Mouse (Mus musculus): ENCODE data around the gene Gm42417. TPM values are rescaled to one million over a fixed set of nuclear protein-coding genes. Genes with fewer than 3 reads are reported as not detected.

The Gm42417 gene
- polyA plus RNA-seq, 1 experiment: 0.05 TPM

- Histone ChIP-seq H3K27ac (ENCODE audit: control insufficient read depth, insufficient read depth, low read depth, low read length) (no peak overlapping the region), H3K4me3 (ENCODE audit: control insufficient read depth, low read depth, low read length) (no peak overlapping the region), H3K36me3 (ENCODE audit: control insufficient read depth, insufficient read depth, low read length) (peaks cover 3% of the 10 kb centered on the region; the same call in 1 of the 2 replicates), H3K27me3 (ENCODE audit: control insufficient read depth, insufficient read depth, low read length) (no peaks in the 10 kb centered on the region), H3K4me1 (ENCODE audit: control insufficient read depth, insufficient read depth, low read length) (peaks cover 7% of the 10 kb centered on the region)
- TF ChIP-seq POLR2A (IDR thresholded peaks at IDR 0.05; ENCODE audit: control insufficient read depth, low read depth, low read length): no peak
- no peak for TF ChIP-seq CTCF (IDR thresholded peaks at IDR 0.05; ENCODE audit: control insufficient read depth, insufficient read depth, insufficient replicate concordance, low read depth, low read length)
Measured at GRCm38 (mm10) chr1:36508238-36508637, 31.0 kb downstream of the Gm42417 start.

DNA sequence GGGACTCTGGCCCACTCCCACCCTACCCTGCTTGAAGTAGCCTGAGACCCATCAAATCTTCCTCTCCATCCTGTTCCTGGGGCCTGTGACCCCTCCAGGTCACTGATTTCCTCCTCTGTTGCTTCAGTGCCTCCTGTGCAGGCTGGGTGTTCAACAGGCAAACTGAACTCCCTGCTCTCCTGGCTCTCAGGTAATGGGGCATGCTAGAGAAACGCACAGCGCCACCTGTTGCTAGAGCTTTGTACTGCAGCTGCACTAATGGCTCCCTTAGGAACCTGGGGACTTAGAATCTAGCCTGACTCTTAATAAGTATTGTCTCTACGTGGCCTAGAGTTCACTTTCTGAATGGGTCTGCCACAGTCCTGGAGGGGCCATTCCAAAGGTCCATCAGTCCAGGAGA is 38.0 kb downstream of the Gm42417 start:
- Histone ChIP-seq H3K4me3 (ENCODE audit: control insufficient read depth, low read depth, low read length) (no peak overlapping the region), H3K36me3 (ENCODE audit: control insufficient read depth, insufficient read depth, low read length) (peaks cover 1% of the 10 kb centered on the region), H3K4me1 (ENCODE audit: control insufficient read depth, insufficient read depth, low read length) (no peaks in the 10 kb centered on the region), H3K27ac (ENCODE audit: control insufficient read depth, insufficient read depth, low read depth, low read length) (no peak overlapping the region), H3K27me3 (ENCODE audit: control insufficient read depth, insufficient read depth, low read length) (no peaks in the 10 kb centered on the region)
- TF ChIP-seq CTCF (IDR thresholded peaks at IDR 0.05; ENCODE audit: control insufficient read depth, insufficient read depth, insufficient replicate concordance, low read depth, low read length): peak; percentile 90; the same call in 1 of the 2 replicates
- no peak for TF ChIP-seq POLR2A (IDR thresholded peaks at IDR 0.05; ENCODE audit: control insufficient read depth, low read depth, low read length)

GRCm38 (mm10) chr1:36497312-36497711 is 41.9 kb downstream of the Gm42417 start:
- Histone ChIP-seq H3K36me3 (ENCODE audit: control insufficient read depth, insufficient read depth, low read length) (no peaks in the 10 kb centered on the region; the same call in none of the 2 replicates), H3K27ac (ENCODE audit: control insufficient read depth, insufficient read depth, low read depth, low read length) (no peak overlapping the region), H3K4me1 (ENCODE audit: control insufficient read depth, insufficient read depth, low read length) (no peaks in the 10 kb centered on the region), H3K27me3 (ENCODE audit: control insufficient read depth, insufficient read depth, low read length) (no peaks in the 10 kb centered on the region), H3K4me3 (ENCODE audit: control insufficient read depth, low read depth, low read length) (no peak overlapping the region)
- TF ChIP-seq POLR2A (IDR thresholded peaks at IDR 0.05; ENCODE audit: control insufficient read depth, low read depth, low read length) (no peak), CTCF (IDR thresholded peaks at IDR 0.05; ENCODE audit: control insufficient read depth, insufficient read depth, insufficient replicate concordance, low read depth, low read length) (no peak)

DNA sequence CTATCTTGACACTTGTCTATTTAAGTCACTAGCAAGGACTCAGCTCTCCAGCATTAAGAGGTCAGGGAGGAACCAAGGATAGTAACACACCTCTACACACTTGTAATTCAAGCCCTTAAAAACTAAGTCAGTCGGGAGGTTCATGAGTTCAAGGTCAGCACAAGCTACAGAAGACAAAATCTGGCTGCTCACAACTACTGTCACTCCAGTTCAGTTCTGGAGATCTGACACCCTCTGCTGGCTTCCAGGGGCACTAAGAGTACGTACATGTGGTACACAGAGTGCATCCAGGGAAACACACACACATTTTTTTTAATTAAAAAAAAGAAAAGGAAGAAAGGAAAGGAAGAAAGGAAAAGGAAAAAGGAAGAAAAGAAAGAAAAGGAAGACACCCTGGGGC is 42.5 kb downstream of the Gm42417 start:
- Histone ChIP-seq H3K36me3 (ENCODE audit: control insufficient read depth, insufficient read depth, low read length) (no peaks in the 10 kb centered on the region; the same call in none of the 2 replicates), H3K27ac (ENCODE audit: control insufficient read depth, insufficient read depth, low read depth, low read length) (no peak overlapping the region), H3K27me3 (ENCODE audit: control insufficient read depth, insufficient read depth, low read length) (no peaks in the 10 kb centered on the region), H3K4me1 (ENCODE audit: control insufficient read depth, insufficient read depth, low read length) (no peaks in the 10 kb centered on the region), H3K4me3 (ENCODE audit: control insufficient read depth, low read depth, low read length) (no peak overlapping the region)
- TF ChIP-seq CTCF (IDR thresholded peaks at IDR 0.05; ENCODE audit: control insufficient read depth, insufficient read depth, insufficient replicate concordance, low read depth, low read length): no peak
- TF ChIP-seq POLR2A (IDR thresholded peaks at IDR 0.05; ENCODE audit: control insufficient read depth, low read depth, low read length): no peak

- Histone ChIP-seq H3K27me3 (ENCODE audit: control insufficient read depth, insufficient read depth, low read length) (no peaks in the 10 kb centered on the region), H3K4me3 (ENCODE audit: control insufficient read depth, low read depth, low read length) (no peak overlapping the region), H3K36me3 (ENCODE audit: control insufficient read depth, insufficient read depth, low read length) (no peaks in the 10 kb centered on the region), H3K27ac (ENCODE audit: control insufficient read depth, insufficient read depth, low read depth, low read length) (no peak overlapping the region), H3K4me1 (ENCODE audit: control insufficient read depth, insufficient read depth, low read length) (no peaks in the 10 kb centered on the region)
- TF ChIP-seq POLR2A (IDR thresholded peaks at IDR 0.05; ENCODE audit: control insufficient read depth, low read depth, low read length): no peak
- TF ChIP-seq CTCF (IDR thresholded peaks at IDR 0.05; ENCODE audit: control insufficient read depth, insufficient read depth, insufficient replicate concordance, low read depth, low read length): no peak
Measured at GRCm38 (mm10) chr1:36493299-36493698, 45.9 kb downstream of the Gm42417 start.

GRCm38 (mm10) chr1:36492416-36493139 is 46.7 kb downstream of the Gm42417 start:
- Histone ChIP-seq H3K27ac (ENCODE audit: control insufficient read depth, insufficient read depth, low read depth, low read length) (no peak overlapping the region), H3K27me3 (ENCODE audit: control insufficient read depth, insufficient read depth, low read length) (no peaks in the 10 kb centered on the region), H3K36me3 (ENCODE audit: control insufficient read depth, insufficient read depth, low read length) (no peaks in the 10 kb centered on the region), H3K4me1 (ENCODE audit: control insufficient read depth, insufficient read depth, low read length) (no peaks in the 10 kb centered on the region), H3K4me3 (ENCODE audit: control insufficient read depth, low read depth, low read length) (no peak overlapping the region)
- peak; percentile 30; the same call in 1 of the 2 replicates for TF ChIP-seq CTCF (IDR thresholded peaks at IDR 0.05; ENCODE audit: control insufficient read depth, insufficient read depth, insufficient replicate concordance, low read depth, low read length)
- TF ChIP-seq POLR2A (IDR thresholded peaks at IDR 0.05; ENCODE audit: control insufficient read depth, low read depth, low read length): no peak

GRCm38 (mm10) chr1:36489661-36490060 is 49.6 kb downstream of the Gm42417 start:
- no peaks in the 10 kb centered on the region for H3K36me3 ChIP-seq (ENCODE audit: control insufficient read depth, insufficient read depth, low read length)
- H3K27me3 ChIP-seq (ENCODE audit: control insufficient read depth, insufficient read depth, low read length): no peaks in the 10 kb centered on the region
- H3K4me3 ChIP-seq (ENCODE audit: control insufficient read depth, low read depth, low read length): no peak overlapping the region
- no peak for TF ChIP-seq POLR2A (IDR thresholded peaks at IDR 0.05; ENCODE audit: control insufficient read depth, low read depth, low read length)
- TF ChIP-seq CTCF (IDR thresholded peaks at IDR 0.05; ENCODE audit: control insufficient read depth, insufficient read depth, insufficient replicate concordance, low read depth, low read length): no peak
- H3K27ac ChIP-seq (ENCODE audit: control insufficient read depth, insufficient read depth, low read depth, low read length): no peak overlapping the region
- H3K4me1 ChIP-seq (ENCODE audit: control insufficient read depth, insufficient read depth, low read length): no peaks in the 10 kb centered on the region
